Mouse (Mus musculus) liver, adult 10 weeks (tissue): ENCODE data around the gene Nacad. TPM values are rescaled to one million over a fixed set of nuclear protein-coding genes. Genes with fewer than 3 reads are reported as not detected.

Experiments used
- polyA plus RNA-seq: library from polyadenylated mRNA; stranded (reverse); fragments of 350-450 nt; fragmentation: Illumina TruSeq; extraction: RNeasy Lipid Tissue Mini Kit (QIAGEN cat#74804); gene quantifications from one replicate; pipeline ENCODE4 v1.2.3, GENCODE M21; 2014; ENCODE audit warnings: low read depth, low replicate concordance

The Nacad gene
- not detected for polyA plus RNA-seq

GRCm38 (mm10) chr11:6605491-6606399, at the start of gene Nacad:
TSS of gene Nacad (minus strand) at chr11:6606053.

GRCm38 (mm10) chr11:6638537-6638936, 32.7 kb upstream of the Nacad start, which contains the start of gene Wap:
TSS of gene Wap (minus strand) at chr11:6638637.

GRCm38 (mm10) chr11:6625478-6626387, 19.9 kb upstream of the Nacad start, which contains the start of gene Tbrg4:
TSS of gene Tbrg4 (minus strand) at chr11:6626067.

Other genes starting within 250 kb of the Nacad start
- gene Zmiz2, start 217.0 kb downstream of the Nacad start, polyA plus RNA-seq: 0.56 TPM
- gene Ppia, start 190.6 kb downstream of the Nacad start, polyA plus RNA-seq: 924 TPM
- 7.8 TPM for gene H2afv, start 161.6 kb downstream of the Nacad start, polyA plus RNA-seq
- gene Purb, start 130.1 kb downstream of the Nacad start, polyA plus RNA-seq: 25.3 TPM
- gene Myo1g, start 85.1 kb downstream of the Nacad start, polyA plus RNA-seq: 0.11 TPM
- gene Ccm2, start 59.2 kb downstream of the Nacad start, polyA plus RNA-seq: 2.6 TPM
- 2.3 TPM for gene Tbrg4, start 20.0 kb upstream of the Nacad start, polyA plus RNA-seq
- gene Wap, start 32.6 kb upstream of the Nacad start, polyA plus RNA-seq: not detected
- not detected for gene Ramp3, start 52.5 kb upstream of the Nacad start, polyA plus RNA-seq
- not detected for gene Gm11983, start 231.6 kb upstream of the Nacad start, polyA plus RNA-seq